ENCODE assay signal across 10 mouse cellular contexts in genomic region chr13:99859082-99859481, GRCm38 (mm10). TPM values are rescaled to one million over a fixed set of nuclear protein-coding genes. Genes with fewer than 3 reads are reported as not detected.
DNase-seq lines count a peak whose midpoint lies in the region; ATAC-seq and TF ChIP-seq lines count a peak whose summit lies in the region.
"Had no signal": no experiment of that assay in that cellular context is flagged by ENCODE, and none has a peak within 500 bp of the region (broad histone marks: within the 10 kb centered on the region; RNA-seq: fewer than 3 reads in every experiment).

No protein-coding gene starts in this region.

- H3K27ac ChIP-seq in kidney, adult 2 months (ENCODE audit: insufficient read depth, low read depth, low read length): no peak overlapping the region
- H3K27ac ChIP-seq in kidney, embryonic 14.5 days (ENCODE audit: low read depth, low read length): no peak overlapping the region
- no peak overlapping the region for H3K27ac ChIP-seq in MEL (ENCODE audit: control insufficient read depth, low read depth, low read length)
- H3K27ac ChIP-seq in hindbrain, embryonic 16.5 days (ENCODE audit: low read depth, low read length): no peak overlapping the region

- no peak for TF ChIP-seq POLR2A in kidney, adult 2 months (IDR thresholded peaks at IDR 0.05; ENCODE audit: low read depth, low read length)
- no peak for TF ChIP-seq POLR2A in MEL (IDR thresholded peaks at IDR 0.05; ENCODE audit: control insufficient read depth in 1 of 2, insufficient read depth in 1 of 2, low read depth in 1 of 2, low read length in 2 of 2, poor library complexity in 1 of 2)

- no peaks in the 10 kb centered on the region for H3K9me3 ChIP-seq in kidney, embryonic 14.5 days (ENCODE audit: control insufficient read depth, low read length)
- H3K9me3 ChIP-seq in MEL (replicated peaks; ENCODE audit: insufficient read depth, low read length): no peaks in the 10 kb centered on the region
- 0 out of 2 replicates have a peak, but pooled peaks cover 2% of the 10 kb centered on the region for H3K9me3 ChIP-seq in hindbrain, embryonic 16.5 days (ENCODE audit: control insufficient read depth, low read length)

- no peak for ATAC-seq in kidney, embryonic 14.5 days (ENCODE audit: low FRiP score, low TSS enrichment)
- ATAC-seq in hindbrain, embryonic 16.5 days: peak; percentile 68
- ATAC-seq in megakaryocyte, adult 5-6 weeks (ENCODE audit: poor library complexity, severe bottlenecking): peak; percentile 76
- no peak for ATAC-seq in megakaryocyte-erythroid progenitor cell, adult 5-6 weeks (replicated peaks; ENCODE audit: low FRiP score, low TSS enrichment, poor library complexity, severe bottlenecking)

- no peaks in the 10 kb centered on the region for H3K79me2 ChIP-seq in MEL (ENCODE audit: control insufficient read depth, insufficient read depth, low read length, poor library complexity)

- DNase-seq in kidney, adult 2 months: peak; percentile 49
- DNase-seq in MEL (ENCODE audit: low read depth, low spot score): peak; percentile 63
- DNase-seq in c-Kit-positive CD71-positive TER-119-positive erythroid progenitor cells, embryonic 14.5 days (ENCODE audit: low spot score): peak; percentile 40
- DNase-seq in right cerebral cortex, postnatal 4 days: peak; percentile 75

- WGBS in kidney, adult 2 months: 0% methylated on average over 1 of the region's 1 CpGs
- 12% methylated on average over 1 of the region's 1 CpGs for whole genome bisulfite sequencing in kidney, embryonic 14.5 days
- WGBS in hindbrain, embryonic 16.5 days: 5% methylated on average over 1 of the region's 1 CpGs

- TF ChIP-seq EP300 in MEL (IDR thresholded peaks at IDR 0.05; ENCODE audit: low read depth in 1 of 2, low read length in 2 of 2): no peak

- H3K9ac ChIP-seq in kidney, embryonic 14.5 days (ENCODE audit: low read depth, low read length): no peak overlapping the region
- H3K9ac ChIP-seq in MEL (ENCODE audit: control insufficient read depth, low read depth, low read length, poor library complexity, severe bottlenecking): no peak overlapping the region
- no peak overlapping the region for H3K9ac ChIP-seq in hindbrain, embryonic 16.5 days (ENCODE audit: low read depth, low read length)
- H3K9ac ChIP-seq: heart, embryonic 13.5 days had no signal

- H3K27me3 ChIP-seq in kidney, adult 2 months (replicated peaks; ENCODE audit: control insufficient read depth, insufficient read depth, low read length): no peaks in the 10 kb centered on the region
- H3K27me3 ChIP-seq in kidney, embryonic 14.5 days (ENCODE audit: control insufficient read depth, insufficient read depth, low read length): no peaks in the 10 kb centered on the region
- no peaks in the 10 kb centered on the region for H3K27me3 ChIP-seq in MEL (ENCODE audit: control insufficient read depth in 1 of 2, insufficient read depth in 2 of 2, low read length in 2 of 2)
- H3K27me3 ChIP-seq in hindbrain, embryonic 16.5 days (replicated peaks; ENCODE audit: control insufficient read depth, insufficient read depth, low read length): no peaks in the 10 kb centered on the region
- H3K27me3 ChIP-seq: heart, embryonic 13.5 days had no signal

- H3K36me3 ChIP-seq in kidney, adult 2 months (ENCODE audit: control insufficient read depth, insufficient read depth, low read length): no peaks in the 10 kb centered on the region
- H3K36me3 ChIP-seq in kidney, embryonic 14.5 days (ENCODE audit: control insufficient read depth, insufficient read depth, low read length): no peaks in the 10 kb centered on the region
- no peaks in the 10 kb centered on the region for H3K36me3 ChIP-seq in MEL (ENCODE audit: control insufficient read depth in 1 of 2, insufficient read depth in 2 of 2, low read length in 2 of 2)
- H3K36me3 ChIP-seq in hindbrain, embryonic 16.5 days (ENCODE audit: control insufficient read depth, insufficient read depth, low read length): no peaks in the 10 kb centered on the region
- H3K36me3 ChIP-seq: heart, embryonic 13.5 days had no signal

- TF ChIP-seq RAD21 in MEL (IDR thresholded peaks at IDR 0.05; ENCODE audit: low read depth, low read length): peak; percentile 71

- TF ChIP-seq CTCF in kidney, adult 2 months (conservative IDR thresholded peaks at IDR 0.05; ENCODE audit: insufficient read depth, insufficient read length, low read depth, low read length): peak; percentile 71
- peak; percentile 64 to 79 (median 69) for TF ChIP-seq CTCF in MEL (IDR thresholded peaks at IDR 0.05 in 2 of 3, conservative IDR thresholded peaks at IDR 0.05 in 1 of 3; ENCODE audit: control insufficient read depth in 1 of 3, insufficient read depth in 1 of 3, low read depth in 2 of 3, low read length in 3 of 3, poor library complexity in 1 of 3, severe bottlenecking in 1 of 3)

- H3K4me2 ChIP-seq in kidney, embryonic 14.5 days (replicated peaks; ENCODE audit: low read depth, low read length): no peak overlapping the region
- H3K4me2 ChIP-seq in hindbrain, embryonic 16.5 days (ENCODE audit: low read length): no peak overlapping the region
- H3K4me2 ChIP-seq: heart, embryonic 13.5 days had no signal

- no peak overlapping the region for H3K4me3 ChIP-seq in kidney, adult 2 months (ENCODE audit: insufficient read depth, low read depth, low read length)
- H3K4me3 ChIP-seq in kidney, embryonic 14.5 days (ENCODE audit: low read length): no peak overlapping the region
- no peak overlapping the region for H3K4me3 ChIP-seq in MEL (ENCODE audit: control insufficient read depth in 1 of 2, insufficient read depth in 1 of 2, low read depth in 2 of 2, low read length in 2 of 2)
- H3K4me3 ChIP-seq in hindbrain, embryonic 16.5 days (ENCODE audit: low read length): no peak overlapping the region
- H3K4me3 ChIP-seq: heart, embryonic 13.5 days; myocyte had no signal

- no peaks in the 10 kb centered on the region for H3K4me1 ChIP-seq in kidney, adult 2 months (ENCODE audit: control insufficient read depth, insufficient read depth, low read length)
- H3K4me1 ChIP-seq in kidney, embryonic 14.5 days (ENCODE audit: control insufficient read depth, insufficient read depth, low read length): no peaks in the 10 kb centered on the region
- H3K4me1 ChIP-seq in MEL (ENCODE audit: control insufficient read depth in 1 of 2, insufficient read depth in 2 of 2, low read length in 2 of 2): no peaks in the 10 kb centered on the region
- H3K4me1 ChIP-seq in hindbrain, embryonic 16.5 days (ENCODE audit: control insufficient read depth, insufficient read depth, low read depth, low read length): no peaks in the 10 kb centered on the region

TF ChIP-seq in MEL, 35 proteins besides CTCF, POLR2A, EP300 and RAD21:
- TF ChIP-seq GATA1 (IDR thresholded peaks at IDR 0.05; ENCODE audit: low read depth, low read length) (no peak), NRF1 (IDR thresholded peaks at IDR 0.05; ENCODE audit: insufficient read depth, low read depth, low read length, poor library complexity, severe bottlenecking) (no peak), POLR2AphosphoS2 (IDR thresholded peaks at IDR 0.05; ENCODE audit: low read length) (no peak), SIN3A (IDR thresholded peaks at IDR 0.05; ENCODE audit: low read length) (no peak), MEF2A (IDR thresholded peaks at IDR 0.05; ENCODE audit: extremely low read depth, insufficient replicate concordance, low read depth, low read length, poor library complexity, severe bottlenecking) (no peak), MAX (IDR thresholded peaks at IDR 0.05; ENCODE audit: low read length) (no peak), TBP (IDR thresholded peaks at IDR 0.05; ENCODE audit: low read depth, low read length) (no peak), TCF12 (IDR thresholded peaks at IDR 0.05; ENCODE audit: low read depth, low read length) (no peak), SMC3 (IDR thresholded peaks at IDR 0.05; ENCODE audit: low read depth, low read length) (peak; percentile 48), CHD1 (IDR thresholded peaks at IDR 0.05; ENCODE audit: low read depth, low read length) (no peak), ZNF384 (IDR thresholded peaks at IDR 0.05; ENCODE audit: low read depth, low read length) (no peak), MYB (IDR thresholded peaks at IDR 0.05; ENCODE audit: low read depth, low read length) (no peak), UBTF (IDR thresholded peaks at IDR 0.05; ENCODE audit: borderline replicate concordance, insufficient read depth, low read depth, low read length) (no peak), JUND (IDR thresholded peaks at IDR 0.05; ENCODE audit: low read depth, low read length) (no peak), HCFC1 (IDR thresholded peaks at IDR 0.05; ENCODE audit: low read depth, low read length) (no peak), TAL1 (IDR thresholded peaks at IDR 0.05; ENCODE audit: low read length) (no peak), MYC (IDR thresholded peaks at IDR 0.05; ENCODE audit: low read depth, low read length) (no peak), ZMIZ1 (IDR thresholded peaks at IDR 0.05; ENCODE audit: low read depth, low read length) (no peak), USF2 (IDR thresholded peaks at IDR 0.05; ENCODE audit: borderline replicate concordance in 1 of 2, insufficient read depth in 1 of 2, low read depth in 1 of 2, low read length in 2 of 2) (no peak), ETS1 (IDR thresholded peaks at IDR 0.05; ENCODE audit: low read depth, low read length) (peak; percentile 18; the same call in 1 of the 2 replicates), ZC3H11A (IDR thresholded peaks at IDR 0.05; ENCODE audit: low read depth, low read length) (peak; percentile 28; the same call in 1 of the 2 replicates)

RNA-seq across cellular contexts. Expression of gene Cartpt, which starts 41.8 kb away (rescaled TPM):
- not detected in 2 replicates for polyA plus RNA-seq in kidney, adult 2 months (2012; rRNA removed)
- polyA plus RNA-seq in kidney, embryonic 14.5 days (2014; fragmentation: Nextera tagmentation; extraction: Ambion mirVana): 0.27 and 0.49 TPM in 2 replicates
- not detected in 2 replicates for total RNA-seq in MEL (2012; rRNA removed)
- polyA plus RNA-seq in MEL (2012; ENCODE audit: insufficient read depth in 1 of 2, insufficient read length in 2 of 2, low read depth in 1 of 2, low replicate concordance in 2 of 2, missing spikeins in 1 of 2): not detected
- polyA plus RNA-seq in hindbrain, embryonic 16.5 days (2015; fragmentation: Nextera tagmentation; extraction: Ambion mirVana): 27.1 and 32.9 TPM in 2 replicates
- total RNA-seq in megakaryocyte, adult 5-6 weeks (2015): not detected in 2 replicates
- not detected in 2 replicates for total RNA-seq in megakaryocyte, adult 5-6 weeks (2017)
- total RNA-seq in megakaryocyte-erythroid progenitor cell, adult 5-6 weeks (2014; fragmentation: Nextera tagmentation): not detected in 2 replicates
- not detected in 2 replicates for total RNA-seq in megakaryocyte-erythroid progenitor cell, adult 5-6 weeks (2017)

Comparison
In these comparisons a context has a peak if more than half of its experiments do, and no peak if none do; other contexts are left out.
1. ATAC-seq: peak in hindbrain, embryonic 16.5 days (single experiment) and megakaryocyte, adult 5-6 weeks (single experiment); none in kidney, embryonic 14.5 days (single experiment) and megakaryocyte-erythroid progenitor cell, adult 5-6 weeks (single experiment).
2. RNA of gene Cartpt, which starts 41.8 kb away (polyA plus RNA-seq): 27.1 to 32.9 TPM in hindbrain, embryonic 16.5 days; 0.27 to 0.49 TPM in kidney, embryonic 14.5 days, not detected in kidney, adult 2 months and not detected in MEL; every median in the first group is over 10 times any median in the second.
3. Peak in every context shown above with its lines, with median percentiles within 50 percentile points of each other: DNase-seq.